Mouse (Mus musculus) lung, adult 18-20 months (tissue): Measurements from ENCODE around the gene C1ql4.
"Not testable (repeated sequence)": the region's sequence is repeated elsewhere in the genome, so short reads cannot be mapped to it uniquely, and the experiment has no call there.

Experiments used
- DNase-seq, 2 experiments: peaks; one replicate each; pipeline ENCODE4 v3.0.0; 2022; ENCODE audit warnings: mixed read lengths in 2 of 2

The C1ql4 gene

GRCm38 (mm10) chr15:99097840-99098492 is 10.3 kb upstream of the C1ql4 start:
- peak; percentile 56 to 59 for DNase-seq

GRCm38 (mm10) chr15:99096831-99097500 is 9.3 kb upstream of the C1ql4 start:
- DNase-seq: no peak

- no peak for DNase-seq
Measured at GRCm38 (mm10) chr15:99096061-99096793, 8.6 kb upstream of the C1ql4 start.

GRCm38 (mm10) chr15:99095356-99095755 is 7.7 kb upstream of the C1ql4 start:
- no peak for DNase-seq

- DNase-seq: no peak
Measured at GRCm38 (mm10) chr15:99094631-99095270, 7.1 kb upstream of the C1ql4 start.

- peak; percentile 54 to 58 for DNase-seq
Measured at GRCm38 (mm10) chr15:99093291-99094258, 6.0 kb upstream of the C1ql4 start.

- DNase-seq: no peak
Measured at GRCm38 (mm10) chr15:99092870-99093269, 5.3 kb upstream of the C1ql4 start, which contains the start of gene Dnajc22. Gene Dnajc22, plus strand, starts transcription at chr15:99093170.

GRCm38 (mm10) chr15:99089069-99089468 is 1.5 kb upstream of the C1ql4 start:
- no peak for DNase-seq

GRCm38 (mm10) chr15:99088292-99088691 is 675 bp upstream of the C1ql4 start:
- DNase-seq: peak; percentile 66 to 76

GRCm38 (mm10) chr15:99085997-99086396 is 1.6 kb downstream of the C1ql4 start:
- no peak for DNase-seq

- no peak for DNase-seq
Measured at GRCm38 (mm10) chr15:99084618-99085017, 3.0 kb downstream of the C1ql4 start.

GRCm38 (mm10) chr15:99083867-99084557 is 3.6 kb downstream of the C1ql4 start:
- no peak for DNase-seq

GRCm38 (mm10) chr15:99083258-99083657 is 4.4 kb downstream of the C1ql4 start:
- peak in 1 of 2 experiments; percentile 41 for DNase-seq

- no peak for DNase-seq
Measured at GRCm38 (mm10) chr15:99082840-99083239, 4.8 kb downstream of the C1ql4 start.

- DNase-seq: no peak
Measured at GRCm38 (mm10) chr15:99082322-99082721, 5.3 kb downstream of the C1ql4 start.

GRCm38 (mm10) chr15:99079804-99080203 is 7.8 kb downstream of the C1ql4 start:
- DNase-seq: no peak

- DNase-seq: no peak
Measured at GRCm38 (mm10) chr15:99078181-99078910, 9.3 kb downstream of the C1ql4 start.

GRCm38 (mm10) chr15:99076011-99076410 is 11.6 kb downstream of the C1ql4 start:
- DNase-seq: not testable (repeated sequence)

- peak; percentile 97 to 98 for DNase-seq
Measured at GRCm38 (mm10) chr15:99074600-99075333, 12.8 kb downstream of the C1ql4 start.
